Mouse (Mus musculus): ENCODE results near the gene Dner. TPM values are rescaled to one million over a fixed set of nuclear protein-coding genes. Genes with fewer than 3 reads are reported as not detected.

Dner gene
- polyA plus RNA-seq, 1 experiment from 2014 or later = 1.7 TPM

DNA sequence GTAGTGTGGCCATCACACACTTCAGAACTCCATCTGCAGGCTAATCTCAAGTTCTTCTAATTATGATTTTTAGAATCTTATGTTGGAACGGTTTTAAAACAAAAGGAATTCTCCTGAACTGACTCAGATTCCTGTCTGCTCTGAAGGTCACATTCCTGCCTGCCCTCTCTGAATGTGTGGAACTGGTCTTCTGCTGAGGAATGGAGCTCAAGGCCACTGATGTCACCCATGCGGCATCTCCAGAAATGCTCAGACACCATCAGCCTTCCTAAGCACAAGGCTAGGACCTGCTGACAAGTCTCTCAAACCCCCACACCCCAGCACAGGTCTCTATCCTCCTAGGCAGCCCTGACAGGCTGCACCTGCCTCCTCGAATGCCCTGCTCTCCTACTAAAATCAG lies 182.8 kb downstream of the Dner start:
- Histone ChIP-seq H3K27me3 (no peaks in the 10 kb centered on the region), H3K27ac (no peak overlapping the region), H3K9ac (no peak overlapping the region), H3K4me3 (no peak overlapping the region), H3K9me3 (no peaks in the 10 kb centered on the region), H3K36me3 (no peaks in the 10 kb centered on the region), H3K4me1 (no peaks in the 10 kb centered on the region), H3K4me2 (no peak overlapping the region)
- ATAC-seq (ENCODE audit: borderline replicate concordance, extremely low read depth, low FRiP score, low TSS enrichment) = no peak
- WGBS = 55% methylated on average over 3 of the region's 3 CpGs

DNA sequence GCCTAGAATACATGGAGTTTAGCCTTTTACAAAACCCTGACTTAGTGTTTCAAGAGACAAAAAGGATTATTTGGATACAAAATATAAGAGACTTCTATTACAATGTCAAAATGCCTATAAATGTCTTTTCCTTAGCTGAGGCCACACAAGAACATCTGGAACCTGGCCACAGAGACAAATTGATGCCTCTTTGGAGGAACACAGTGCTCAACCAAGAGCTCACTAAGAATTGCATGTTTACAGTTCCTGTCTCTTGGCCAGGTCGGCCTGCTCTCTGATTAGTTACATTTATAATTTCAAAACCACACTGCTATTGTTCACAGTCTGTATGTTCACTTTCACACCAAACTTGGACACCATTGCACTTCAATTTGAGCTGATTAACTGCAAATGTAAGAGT lies 187.5 kb downstream of the Dner start:
- no peaks in the 10 kb centered on the region for H3K36me3 ChIP-seq
- H3K9ac ChIP-seq = no peak overlapping the region
- no peaks in the 10 kb centered on the region for H3K9me3 ChIP-seq
- no peaks in the 10 kb centered on the region for H3K27me3 ChIP-seq
- ATAC-seq (ENCODE audit: borderline replicate concordance, extremely low read depth, low FRiP score, low TSS enrichment) = no peak
- no peak overlapping the region for H3K27ac ChIP-seq
- H3K4me3 ChIP-seq = no peak overlapping the region
- peaks cover 8% of the 10 kb centered on the region; the same call in 1 of the 2 replicates for H3K4me1 ChIP-seq
- WGBS = 40% methylated on average over 1 of the region's 1 CpGs
- no peak overlapping the region for H3K4me2 ChIP-seq

DNA sequence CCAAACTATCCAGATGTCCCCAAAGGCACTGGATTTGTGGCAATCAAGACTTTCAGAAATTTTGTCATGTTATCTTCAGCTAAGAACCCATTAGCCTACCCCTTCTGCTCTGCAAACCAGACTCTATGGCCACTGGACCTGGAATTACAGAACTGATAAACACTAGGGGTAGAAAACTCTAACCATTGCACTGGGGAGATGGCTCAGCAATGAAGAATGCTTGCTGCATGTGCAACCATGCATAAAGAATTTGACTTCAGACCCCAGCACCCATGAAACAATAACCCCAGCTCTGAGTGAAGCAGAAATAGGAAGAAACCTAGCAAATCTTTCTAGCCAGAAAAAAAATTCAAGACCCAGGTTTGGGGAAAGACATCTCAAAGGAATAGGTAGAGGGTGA lies 188.5 kb downstream of the Dner start:
- ATAC-seq (ENCODE audit: borderline replicate concordance, extremely low read depth, low FRiP score, low TSS enrichment) = no peak
- Histone ChIP-seq H3K4me1 (peaks cover 8% of the 10 kb centered on the region; the same call in 1 of the 2 replicates), H3K9ac (no peak overlapping the region), H3K36me3 (no peaks in the 10 kb centered on the region), H3K27me3 (no peaks in the 10 kb centered on the region), H3K4me3 (no peak overlapping the region), H3K4me2 (no peak overlapping the region), H3K9me3 (no peaks in the 10 kb centered on the region), H3K27ac (no peak overlapping the region)

DNA sequence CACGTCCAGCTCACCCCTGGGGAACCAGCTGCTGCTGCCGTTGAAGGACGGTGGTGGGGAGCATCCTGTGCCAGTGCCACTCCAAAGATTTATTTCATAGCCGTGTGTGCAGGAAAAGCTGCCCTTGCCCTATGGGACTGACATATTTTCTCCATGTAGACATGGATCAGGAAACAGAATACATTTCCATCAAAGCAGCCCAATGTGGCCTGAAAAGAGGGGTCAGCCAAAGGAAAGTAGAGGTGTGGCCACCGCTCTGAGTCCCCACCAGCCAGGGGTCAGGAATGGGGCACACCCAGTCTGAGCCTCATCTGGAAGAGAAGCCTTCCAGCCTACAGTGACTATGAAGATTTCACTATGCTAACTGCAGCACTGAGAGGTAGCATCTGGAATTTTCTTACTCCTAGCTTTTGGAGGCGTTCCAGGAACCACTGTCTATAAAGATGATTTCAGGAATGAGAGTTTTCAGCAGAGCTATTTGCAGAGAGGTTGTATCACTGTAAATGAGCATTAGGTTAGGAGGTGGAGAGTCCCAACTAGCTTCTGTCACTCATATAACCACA lies 189.0 kb downstream of the Dner start:
- Histone ChIP-seq H3K27ac (no peak overlapping the region), H3K4me3 (no peak overlapping the region), H3K27me3 (no peaks in the 10 kb centered on the region), H3K9me3 (no peaks in the 10 kb centered on the region), H3K36me3 (no peaks in the 10 kb centered on the region), H3K9ac (no peak overlapping the region), H3K4me2 (no peak overlapping the region), H3K4me1 (peaks cover 8% of the 10 kb centered on the region; the same call in 1 of the 2 replicates)
- peak; percentile 57; the same call in 1 of the 2 replicates for ATAC-seq (ENCODE audit: borderline replicate concordance, extremely low read depth, low FRiP score, low TSS enrichment)
- 29% methylated on average over 6 of the region's 6 CpGs for WGBS

DNA sequence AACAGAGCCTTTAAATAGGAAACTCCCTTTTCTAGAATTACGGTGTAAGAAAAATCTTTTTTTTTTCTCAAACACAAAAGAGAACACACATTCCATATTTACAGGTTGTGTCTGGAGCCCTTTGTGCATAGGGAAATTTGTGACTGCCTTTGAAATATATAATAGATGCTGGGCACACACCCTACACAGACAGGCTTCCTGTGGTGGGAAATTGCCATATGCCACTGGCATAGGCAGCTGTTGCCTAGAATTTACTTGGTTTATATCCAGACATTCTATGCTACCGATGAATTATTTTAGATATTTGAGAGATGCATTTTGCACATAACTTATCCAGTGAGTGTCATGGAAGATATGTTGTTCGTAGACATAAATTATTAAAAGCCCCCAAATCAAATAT lies 195.3 kb downstream of the Dner start:
- Histone ChIP-seq H3K4me1 (no peaks in the 10 kb centered on the region), H3K27ac (no peak overlapping the region), H3K9me3 (no peaks in the 10 kb centered on the region), H3K36me3 (no peaks in the 10 kb centered on the region), H3K9ac (no peak overlapping the region), H3K4me2 (no peak overlapping the region), H3K27me3 (no peaks in the 10 kb centered on the region), H3K4me3 (no peak overlapping the region)
- ATAC-seq (ENCODE audit: borderline replicate concordance, extremely low read depth, low FRiP score, low TSS enrichment) = no peak
- 87% methylated on average over 3 of the region's 3 CpGs for whole genome bisulfite sequencing

DNA sequence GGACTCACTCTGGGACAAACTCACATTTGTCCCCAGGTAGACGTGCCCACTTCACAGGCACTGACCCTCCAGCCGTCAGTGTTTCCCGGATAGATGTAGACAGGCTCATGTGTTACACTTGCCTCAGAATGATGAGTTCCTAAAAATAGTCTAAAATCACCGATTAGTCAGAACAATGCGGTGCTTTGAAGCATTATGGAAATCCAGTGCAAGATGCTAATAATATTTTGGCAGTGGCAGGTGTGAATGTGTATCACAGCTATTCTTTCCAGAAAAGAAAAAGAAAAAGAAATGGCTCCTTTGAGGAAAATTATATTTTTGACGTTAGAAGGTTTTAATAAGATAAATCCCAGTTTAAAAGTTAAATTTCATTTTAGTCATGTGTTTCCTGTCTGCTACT lies 204.3 kb downstream of the Dner start:
- 77% methylated on average over 6 of the region's 6 CpGs for WGBS
- H3K4me2 ChIP-seq = no peak overlapping the region
- H3K4me1 ChIP-seq = no peaks in the 10 kb centered on the region
- H3K4me3 ChIP-seq = no peak overlapping the region
- ATAC-seq (ENCODE audit: borderline replicate concordance, extremely low read depth, low FRiP score, low TSS enrichment) = no peak
- no peak overlapping the region for H3K9ac ChIP-seq
- no peak overlapping the region for H3K27ac ChIP-seq
- no peaks in the 10 kb centered on the region for H3K36me3 ChIP-seq
- H3K27me3 ChIP-seq = no peaks in the 10 kb centered on the region
- H3K9me3 ChIP-seq = no peaks in the 10 kb centered on the region

DNA sequence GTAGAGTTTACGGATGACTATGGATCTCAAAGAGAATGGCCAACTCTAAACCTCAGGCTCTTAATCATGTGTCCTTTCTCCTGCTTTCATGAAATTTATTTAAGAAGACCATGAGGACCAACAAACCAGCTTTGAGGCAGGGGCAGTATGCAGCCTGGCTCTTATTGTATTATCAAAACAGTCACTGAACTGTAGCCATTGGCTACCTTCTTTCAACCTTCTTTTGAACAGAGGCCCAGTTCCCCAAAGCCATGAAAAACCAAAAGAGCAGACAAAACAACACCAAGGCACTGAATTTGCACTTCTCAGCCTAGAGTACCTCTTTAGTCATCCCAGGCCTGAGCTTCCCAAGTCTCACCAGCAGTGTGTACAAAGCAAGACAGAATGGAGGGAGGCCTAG lies 207.5 kb downstream of the Dner start:
- Histone ChIP-seq H3K9me3 (no peaks in the 10 kb centered on the region), H3K36me3 (no peaks in the 10 kb centered on the region), H3K4me3 (no peak overlapping the region), H3K4me1 (no peaks in the 10 kb centered on the region), H3K4me2 (no peak overlapping the region), H3K27me3 (no peaks in the 10 kb centered on the region), H3K27ac (no peak overlapping the region), H3K9ac (no peak overlapping the region)
- WGBS = 94% methylated on average over 1 of the region's 1 CpGs
- ATAC-seq (ENCODE audit: borderline replicate concordance, extremely low read depth, low FRiP score, low TSS enrichment) = no peak

DNA sequence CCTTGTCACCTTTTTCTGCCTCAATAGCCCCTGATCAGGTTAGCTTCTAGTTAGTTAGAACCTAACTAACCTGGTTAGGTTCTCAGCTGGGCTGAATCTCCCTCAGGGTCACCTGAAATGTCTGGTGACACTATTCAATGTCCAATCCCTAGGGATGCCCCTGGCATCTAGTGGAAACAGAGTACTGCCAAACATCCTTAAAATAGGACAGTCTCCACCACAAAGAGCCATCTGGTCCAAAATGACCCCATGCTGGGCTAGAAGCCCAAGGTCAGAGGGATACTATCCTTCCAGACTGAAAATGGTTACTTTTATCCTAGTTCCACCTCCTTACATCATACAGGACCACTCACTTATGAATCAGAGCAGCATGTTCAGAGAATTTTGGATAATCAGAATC lies 211.0 kb downstream of the Dner start:
- no peaks in the 10 kb centered on the region for H3K4me1 ChIP-seq
- H3K36me3 ChIP-seq = no peaks in the 10 kb centered on the region
- H3K4me2 ChIP-seq = no peak overlapping the region
- no peaks in the 10 kb centered on the region for H3K27me3 ChIP-seq
- H3K9me3 ChIP-seq = no peaks in the 10 kb centered on the region
- H3K9ac ChIP-seq = no peak overlapping the region
- ATAC-seq (ENCODE audit: borderline replicate concordance, extremely low read depth, low FRiP score, low TSS enrichment) = no peak
- H3K27ac ChIP-seq = no peak overlapping the region
- no peak overlapping the region for H3K4me3 ChIP-seq

DNA sequence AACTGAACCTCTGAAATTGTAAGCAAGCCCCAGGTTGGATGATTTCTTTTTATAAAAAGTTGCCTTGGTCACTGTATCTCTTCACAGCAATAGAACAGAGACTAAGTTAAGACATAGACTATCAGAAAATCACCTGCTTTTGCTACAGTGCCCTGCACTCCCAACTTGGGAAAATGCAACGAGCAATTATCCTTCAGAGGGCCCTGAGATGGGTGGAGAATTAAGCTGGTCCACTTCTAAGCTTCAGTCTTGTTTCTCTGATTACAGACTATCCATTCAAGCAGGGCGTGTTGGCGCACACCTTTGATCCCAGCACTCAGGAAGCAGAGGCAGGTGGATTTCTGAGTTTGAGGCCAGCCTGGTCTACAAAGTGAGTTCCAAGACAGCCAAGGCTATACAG lies 211.4 kb downstream of the Dner start:
- WGBS = 78% methylated on average over 3 of the region's 3 CpGs
- no peak overlapping the region for H3K4me3 ChIP-seq
- no peak overlapping the region for H3K9ac ChIP-seq
- no peak overlapping the region for H3K27ac ChIP-seq
- H3K4me1 ChIP-seq = no peaks in the 10 kb centered on the region
- no peak for ATAC-seq (ENCODE audit: borderline replicate concordance, extremely low read depth, low FRiP score, low TSS enrichment)
- H3K27me3 ChIP-seq = no peaks in the 10 kb centered on the region
- no peaks in the 10 kb centered on the region for H3K9me3 ChIP-seq
- H3K4me2 ChIP-seq = no peak overlapping the region
- H3K36me3 ChIP-seq = no peaks in the 10 kb centered on the region

DNA sequence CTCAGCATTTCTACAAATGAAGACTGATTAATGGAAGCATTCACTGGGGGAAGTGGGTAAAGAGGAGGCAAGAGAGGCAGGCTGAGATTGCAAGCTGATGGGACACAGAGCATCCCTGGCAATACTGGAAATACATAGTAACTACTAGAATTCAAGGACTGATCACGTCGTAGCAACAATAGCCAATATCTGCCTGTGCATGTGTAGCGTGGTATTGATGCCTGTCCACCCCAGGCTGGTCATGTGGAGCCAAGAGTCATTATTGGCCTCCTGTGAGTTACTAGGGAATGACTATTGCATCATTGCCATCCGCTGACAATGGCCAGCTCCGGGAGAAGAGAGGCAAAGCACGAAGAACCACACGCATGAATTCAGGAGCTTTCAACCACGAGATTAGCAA lies 216.0 kb downstream of the Dner start:
- no peak overlapping the region for H3K4me3 ChIP-seq
- no peaks in the 10 kb centered on the region for H3K36me3 ChIP-seq
- H3K27me3 ChIP-seq = no peaks in the 10 kb centered on the region
- H3K27ac ChIP-seq = no peak overlapping the region
- WGBS = 92% methylated on average over 8 of the region's 8 CpGs
- no peak overlapping the region for H3K4me2 ChIP-seq
- H3K9ac ChIP-seq = no peak overlapping the region
- H3K9me3 ChIP-seq = no peaks in the 10 kb centered on the region
- ATAC-seq (ENCODE audit: borderline replicate concordance, extremely low read depth, low FRiP score, low TSS enrichment) = no peak
- no peaks in the 10 kb centered on the region for H3K4me1 ChIP-seq

DNA sequence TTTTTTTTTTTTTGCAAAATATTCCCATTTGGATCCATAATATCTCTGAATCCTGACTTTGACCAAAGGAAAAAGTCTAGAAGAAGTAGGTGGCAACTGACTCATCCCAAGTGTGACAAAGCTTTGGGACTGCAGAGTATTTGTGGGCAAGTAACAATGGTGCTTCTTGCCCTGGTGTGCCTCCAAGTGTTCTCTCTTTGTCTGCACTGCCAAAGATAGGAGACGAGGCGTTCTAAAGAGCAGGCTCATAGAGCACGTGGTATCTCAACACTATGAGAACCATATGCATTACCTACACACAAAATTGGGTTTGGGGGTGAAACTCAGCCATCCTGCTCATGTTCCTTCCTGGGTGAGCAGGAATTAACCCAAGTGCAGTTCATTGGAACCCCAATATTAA lies 221.7 kb downstream of the Dner start:
- no peaks in the 10 kb centered on the region for H3K36me3 ChIP-seq
- no peaks in the 10 kb centered on the region for H3K4me1 ChIP-seq
- H3K4me3 ChIP-seq = no peak overlapping the region
- ATAC-seq (ENCODE audit: borderline replicate concordance, extremely low read depth, low FRiP score, low TSS enrichment) = no peak
- H3K9me3 ChIP-seq = no peaks in the 10 kb centered on the region
- no peak overlapping the region for H3K27ac ChIP-seq
- H3K4me2 ChIP-seq = no peak overlapping the region
- 86% methylated on average over 3 of the region's 3 CpGs for WGBS
- H3K27me3 ChIP-seq = no peaks in the 10 kb centered on the region
- no peak overlapping the region for H3K9ac ChIP-seq

DNA sequence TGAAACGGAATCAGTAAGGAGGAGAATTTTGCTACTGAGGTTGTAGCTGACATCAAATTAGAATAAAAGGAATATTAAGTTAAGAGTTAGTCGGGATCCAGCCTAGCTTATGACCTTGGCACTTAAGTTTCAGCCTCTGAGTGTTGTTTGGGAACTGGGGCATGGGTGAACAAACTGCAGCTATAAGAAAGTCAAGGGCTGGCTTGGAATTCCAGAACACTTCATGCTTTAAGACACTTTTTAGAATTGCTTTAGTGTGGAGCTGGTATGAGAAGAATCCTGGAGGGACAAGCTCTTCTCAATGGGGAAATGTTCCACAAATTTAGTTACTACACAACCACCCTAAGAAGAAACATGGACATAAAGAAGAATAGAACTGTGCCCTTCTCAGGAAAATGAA lies 223.8 kb downstream of the Dner start:
- Histone ChIP-seq H3K36me3 (no peaks in the 10 kb centered on the region), H3K27ac (no peak overlapping the region), H3K9ac (no peak overlapping the region), H3K4me2 (no peak overlapping the region), H3K4me3 (no peak overlapping the region), H3K9me3 (no peaks in the 10 kb centered on the region), H3K4me1 (no peaks in the 10 kb centered on the region), H3K27me3 (no peaks in the 10 kb centered on the region)
- ATAC-seq (ENCODE audit: borderline replicate concordance, extremely low read depth, low FRiP score, low TSS enrichment) = no peak
- 68% methylated on average over 2 of the region's 2 CpGs for WGBS

DNA sequence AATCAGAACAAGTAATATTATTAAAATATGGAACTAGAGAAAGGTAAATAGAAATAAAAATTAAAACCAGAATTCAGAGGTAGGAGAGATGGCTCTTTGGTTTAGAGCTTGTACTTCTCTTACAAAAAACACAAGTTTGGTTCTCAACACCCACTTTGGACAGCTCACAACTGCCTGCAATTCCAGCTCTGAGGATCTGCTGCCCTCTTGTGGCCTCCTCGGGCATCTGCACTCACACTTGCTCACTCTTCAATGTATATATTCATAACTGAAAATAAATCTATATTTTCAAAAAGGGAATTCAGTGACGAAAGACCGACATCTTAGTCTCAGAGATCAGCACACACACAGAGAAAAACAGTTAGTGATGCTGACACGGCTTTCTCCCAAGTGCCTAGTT lies 225.7 kb downstream of the Dner start:
- 70% methylated on average over 4 of the region's 4 CpGs for WGBS
- H3K4me1 ChIP-seq = no peaks in the 10 kb centered on the region
- no peak overlapping the region for H3K27ac ChIP-seq
- H3K4me2 ChIP-seq = no peak overlapping the region
- no peak overlapping the region for H3K4me3 ChIP-seq
- no peak for ATAC-seq (ENCODE audit: borderline replicate concordance, extremely low read depth, low FRiP score, low TSS enrichment)
- no peaks in the 10 kb centered on the region for H3K36me3 ChIP-seq
- H3K27me3 ChIP-seq = no peaks in the 10 kb centered on the region
- H3K9me3 ChIP-seq = no peaks in the 10 kb centered on the region
- H3K9ac ChIP-seq = no peak overlapping the region

Data from lung, embryonic 15.5 days (tissue).